Mouse (Mus musculus) frontal cortex, adult 2 months (tissue): ENCODE results near the gene Ccdc157. TPM values are rescaled to one million over a fixed set of nuclear protein-coding genes. Genes with fewer than 3 reads are reported as not detected.
"Not testable (repeated sequence)": the region's sequence is repeated elsewhere in the genome, so short reads cannot be mapped to it uniquely, and the experiment has no call there.

Experiments used
- DNase-seq, 2 experiments: peaks; one replicate each; pipeline ENCODE4 v3.0.0; 2022; ENCODE audit warnings: low spot score in 1 of 2; ENCODE audit errors: extremely low spot score in 1 of 2
- polyA plus RNA-seq: library from polyadenylated mRNA; depleted of rRNA; stranded (reverse); fragments of >200 nt; gene quantifications from 2 replicates; pipeline ENCODE4 v1.2.3, GENCODE M21; 2012; rRNA removed

Gene Ccdc157
- polyA plus RNA-seq, 1 experiment: 23.8 TPM

DNA sequence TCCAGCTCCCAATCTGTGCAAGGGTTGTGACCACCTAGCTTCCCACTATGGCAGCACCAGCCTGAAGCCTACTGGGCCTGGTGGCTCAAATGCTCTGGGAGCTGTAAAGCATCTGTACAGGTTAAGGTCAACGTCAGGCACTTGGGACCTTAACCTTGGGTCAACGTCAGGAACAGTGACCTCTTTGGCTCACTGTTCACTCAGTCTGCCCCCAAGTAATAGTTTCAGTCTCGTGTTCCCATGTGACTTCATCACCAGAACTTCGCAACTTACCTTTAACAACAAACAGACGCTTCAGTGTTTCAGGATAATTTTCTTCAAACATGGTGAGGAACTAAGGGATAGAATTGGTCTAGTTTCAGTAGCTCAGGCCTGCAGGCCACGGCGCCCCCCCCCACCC lies 51.4 kb downstream of the Ccdc157 start:
- no peak for DNase-seq

DNA sequence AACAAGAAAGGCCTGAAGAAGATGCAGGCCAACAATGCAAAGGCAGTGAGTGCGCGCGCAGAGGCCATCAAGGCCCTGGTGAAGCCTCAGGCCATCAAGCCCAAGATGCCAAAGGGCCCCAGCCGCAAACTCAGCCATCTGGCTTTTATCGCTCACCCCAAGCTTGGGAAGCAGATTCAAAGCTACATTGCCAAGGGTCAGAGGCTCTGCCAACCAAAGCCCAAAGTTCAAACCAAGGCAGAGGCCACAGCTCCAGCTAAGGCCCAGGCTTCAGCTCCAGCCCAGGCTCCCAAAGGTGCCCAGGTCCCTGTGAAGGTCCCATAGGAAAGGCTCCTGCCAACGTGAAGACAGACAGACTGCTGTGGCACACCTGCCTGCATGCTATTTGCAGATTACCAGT lies 52.2 kb downstream of the Ccdc157 start:
- DNase-seq: not testable (repeated sequence)

DNA sequence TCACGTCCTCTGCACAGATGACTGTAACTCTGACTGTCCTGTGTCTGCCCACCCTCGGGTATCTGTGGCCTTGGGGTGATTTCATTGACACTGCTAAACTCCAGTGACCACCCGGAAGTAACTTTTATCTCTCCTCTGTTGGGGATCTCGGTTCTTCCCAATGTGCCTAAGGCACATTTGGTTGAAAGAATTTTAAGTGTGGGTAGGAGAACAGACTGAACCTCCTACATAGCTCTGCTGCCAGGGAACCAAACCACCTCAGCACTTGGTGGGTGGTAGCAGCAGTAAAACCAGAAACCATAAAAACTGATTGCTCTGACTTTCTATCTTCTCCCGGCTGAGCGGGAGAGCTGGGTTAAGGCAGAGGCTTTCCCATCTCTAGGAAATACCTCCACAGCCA lies 54.6 kb downstream of the Ccdc157 start:
- peak in 1 of 2 experiments; percentile 77 for DNase-seq

DNA sequence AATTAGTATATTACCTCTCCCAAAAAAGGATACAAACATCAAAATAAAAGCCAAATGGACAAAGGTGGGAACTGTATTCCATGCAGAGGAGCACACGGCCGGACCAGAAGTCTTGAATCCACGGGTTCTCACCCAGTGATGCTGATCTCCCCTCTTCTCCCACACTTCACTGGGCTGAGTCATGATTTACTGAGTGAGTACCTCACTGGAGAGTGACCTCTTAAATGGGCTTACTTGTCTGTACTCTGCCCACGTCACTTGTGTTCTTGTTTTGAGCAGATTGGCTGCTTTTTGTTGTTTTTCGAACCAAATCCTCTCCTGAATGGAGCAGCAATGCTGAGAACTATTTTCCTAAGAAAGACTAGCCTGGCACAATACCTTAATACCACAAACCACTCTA lies 55.1 kb downstream of the Ccdc157 start:
- DNase-seq: no peak

DNA sequence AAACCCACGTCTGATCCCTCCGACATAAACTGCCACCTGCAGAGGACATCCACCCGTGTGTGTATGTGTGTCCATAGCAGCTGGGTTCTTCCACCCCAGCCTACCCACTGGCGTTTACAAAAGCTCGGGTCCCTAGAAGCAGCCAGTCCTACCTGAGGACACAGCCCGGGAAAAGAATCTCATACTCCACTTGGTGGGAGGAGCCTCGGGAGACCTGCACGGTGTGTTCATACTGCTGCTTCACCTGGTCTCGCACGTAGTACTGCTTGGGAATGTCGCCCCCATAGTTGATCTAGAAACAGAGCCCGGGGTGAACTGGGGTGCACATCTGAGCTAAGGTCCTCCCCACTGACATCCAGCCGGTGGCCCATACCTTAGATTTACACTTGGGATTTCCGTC lies 56.6 kb downstream of the Ccdc157 start:
- DNase-seq: no peak

DNA sequence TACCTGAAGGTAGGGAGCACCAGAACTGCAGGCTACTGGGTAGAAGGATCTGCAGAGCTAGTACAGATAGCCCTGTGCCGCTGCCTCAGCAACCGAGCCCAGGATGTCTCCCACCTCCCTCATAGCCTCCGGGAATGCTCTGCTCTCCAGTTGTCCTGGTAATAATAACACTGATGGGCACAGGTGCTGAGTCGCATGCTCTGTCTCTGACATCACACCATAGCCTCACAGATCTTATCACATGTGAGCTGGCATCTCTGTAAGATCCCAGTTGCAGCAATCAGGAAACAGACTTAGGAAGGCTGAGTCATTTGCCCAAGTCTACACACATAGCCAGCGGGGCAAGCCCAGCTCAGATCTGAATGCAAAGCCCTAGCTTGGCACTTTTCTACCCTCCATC lies 58.2 kb downstream of the Ccdc157 start:
- DNase-seq: no peak

DNA sequence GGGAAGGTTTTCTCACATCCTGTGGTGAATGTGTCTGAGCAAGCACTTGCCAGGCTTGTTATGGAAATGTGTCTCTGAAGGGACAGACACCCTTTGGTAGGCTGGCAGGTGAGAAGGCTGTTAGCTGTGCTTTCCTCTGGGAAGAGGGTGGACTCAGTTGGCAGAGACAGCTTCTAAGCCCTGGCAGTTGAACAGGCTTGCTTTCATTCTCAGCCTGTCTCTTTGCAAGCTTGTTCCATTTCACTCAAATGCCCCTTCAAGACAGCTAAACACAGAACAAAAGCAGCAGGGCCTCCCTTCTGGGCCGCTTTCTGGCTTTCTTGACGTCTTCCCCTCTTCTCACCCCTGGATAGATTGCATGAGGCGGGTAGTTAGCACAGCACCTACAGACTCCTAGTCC lies 60.6 kb downstream of the Ccdc157 start:
- DNase-seq: peak in 1 of 2 experiments; percentile 42

DNA sequence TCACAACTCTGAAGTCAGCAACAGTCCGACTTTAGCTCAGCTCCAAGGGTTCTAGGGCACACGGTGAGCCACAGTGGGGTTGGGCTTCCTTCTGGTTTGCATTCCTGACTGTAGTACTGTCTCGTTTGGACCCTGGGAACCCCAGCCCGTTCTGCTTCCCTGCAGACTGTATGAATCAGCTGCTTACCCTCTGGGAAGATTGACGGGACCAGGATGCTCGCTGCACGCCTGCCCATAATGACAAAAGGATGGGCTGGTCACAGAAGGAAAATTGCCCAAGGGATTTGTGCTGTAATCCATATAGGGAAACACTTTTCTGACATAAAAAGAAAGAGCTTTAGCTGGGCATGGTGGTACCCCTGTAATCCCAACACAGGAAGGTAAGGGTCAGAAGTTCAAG lies 61.3 kb downstream of the Ccdc157 start:
- DNase-seq: no peak

DNA sequence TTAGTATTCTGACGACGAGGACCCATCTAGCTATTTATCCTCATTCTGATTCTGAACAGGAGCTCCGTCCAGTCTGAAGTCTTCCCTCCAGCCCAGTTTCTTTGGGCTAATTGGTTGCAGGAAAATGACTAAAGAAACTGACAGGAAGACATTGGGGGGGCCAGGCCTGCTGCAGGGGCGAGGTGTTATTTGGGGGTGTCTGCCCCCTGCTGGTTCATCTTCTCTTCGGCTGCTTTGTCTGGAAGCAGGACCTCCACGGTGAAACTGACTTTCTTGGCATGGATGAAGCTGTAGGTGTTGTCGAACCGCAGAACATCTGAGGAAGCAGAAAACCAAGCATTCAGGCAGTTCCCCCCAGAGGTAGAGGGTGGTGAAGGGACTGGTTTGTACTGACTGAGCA lies 62.0 kb downstream of the Ccdc157 start:
- DNase-seq: no peak

DNA sequence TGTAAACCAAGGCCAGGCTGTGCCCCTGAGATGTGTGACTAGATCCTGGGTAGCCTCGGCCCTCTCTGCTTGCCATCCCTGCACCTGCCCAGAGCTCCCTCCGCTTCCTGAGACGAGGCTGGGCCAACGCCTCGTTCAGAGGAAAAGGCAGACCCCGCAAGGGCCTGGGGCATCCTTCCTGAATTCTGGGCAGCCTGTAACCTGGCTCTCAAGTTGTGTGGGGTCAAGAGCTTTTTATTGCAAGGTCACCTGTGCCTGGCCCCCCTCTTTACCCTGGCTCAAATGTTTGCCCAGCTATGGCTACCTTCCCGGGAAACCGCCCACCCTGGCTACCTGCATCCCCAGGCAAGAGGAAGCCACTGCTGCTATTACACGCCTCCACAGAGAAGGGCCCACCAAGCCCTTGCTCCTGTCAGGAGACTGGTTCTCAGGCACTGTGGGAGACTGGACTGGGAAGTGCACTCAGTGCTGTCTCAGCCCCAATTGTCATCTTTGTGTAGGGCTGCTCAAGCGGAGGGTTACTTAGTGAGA lies 62.9 kb downstream of the Ccdc157 start:
- DNase-seq: no peak

DNA sequence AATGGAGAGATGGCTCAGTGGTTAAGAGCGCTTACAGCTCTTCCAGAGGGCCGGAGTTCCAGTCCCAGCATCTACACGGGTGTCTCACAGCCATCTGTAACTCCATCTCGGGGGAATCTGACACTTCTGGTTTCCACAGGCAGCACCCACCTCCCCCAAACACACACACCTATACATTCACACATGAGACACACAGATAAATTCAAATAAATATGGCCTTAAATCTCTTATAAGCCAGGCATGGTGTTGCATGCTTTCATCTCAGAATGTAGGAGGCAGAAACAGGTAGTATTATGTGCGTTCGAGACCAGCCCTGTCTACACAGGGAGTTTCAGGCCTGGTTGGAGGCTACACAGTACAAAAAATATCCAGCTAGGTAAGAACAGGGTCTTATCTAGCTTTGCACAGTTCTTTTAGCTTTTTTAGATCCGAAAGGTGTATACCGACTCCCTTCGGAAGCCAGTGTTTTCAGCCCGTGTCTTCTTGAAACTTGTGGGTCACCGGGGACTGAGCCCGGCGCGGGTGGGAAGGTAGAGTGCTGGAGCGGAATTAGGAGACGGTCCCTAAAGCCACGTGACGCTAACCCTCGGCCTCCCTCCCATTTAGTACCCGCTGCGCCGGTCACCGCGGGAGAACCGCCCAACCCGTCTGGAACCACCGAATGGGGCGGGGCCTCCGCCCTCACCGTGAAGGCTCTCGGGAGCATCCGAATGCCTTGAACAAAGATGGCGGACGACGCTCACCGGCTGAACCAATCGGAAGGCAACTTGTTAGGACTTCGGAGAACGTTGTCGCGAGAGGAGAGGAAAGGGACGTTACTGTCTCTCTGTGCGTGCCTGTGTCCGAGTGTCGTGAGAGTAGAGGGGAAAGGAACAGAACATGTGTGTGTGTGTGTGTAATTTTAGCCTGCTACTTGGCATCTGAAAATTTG lies 63.8 kb downstream of the Ccdc157 start:
- peak; percentile 96 to 99 for DNase-seq

DNA sequence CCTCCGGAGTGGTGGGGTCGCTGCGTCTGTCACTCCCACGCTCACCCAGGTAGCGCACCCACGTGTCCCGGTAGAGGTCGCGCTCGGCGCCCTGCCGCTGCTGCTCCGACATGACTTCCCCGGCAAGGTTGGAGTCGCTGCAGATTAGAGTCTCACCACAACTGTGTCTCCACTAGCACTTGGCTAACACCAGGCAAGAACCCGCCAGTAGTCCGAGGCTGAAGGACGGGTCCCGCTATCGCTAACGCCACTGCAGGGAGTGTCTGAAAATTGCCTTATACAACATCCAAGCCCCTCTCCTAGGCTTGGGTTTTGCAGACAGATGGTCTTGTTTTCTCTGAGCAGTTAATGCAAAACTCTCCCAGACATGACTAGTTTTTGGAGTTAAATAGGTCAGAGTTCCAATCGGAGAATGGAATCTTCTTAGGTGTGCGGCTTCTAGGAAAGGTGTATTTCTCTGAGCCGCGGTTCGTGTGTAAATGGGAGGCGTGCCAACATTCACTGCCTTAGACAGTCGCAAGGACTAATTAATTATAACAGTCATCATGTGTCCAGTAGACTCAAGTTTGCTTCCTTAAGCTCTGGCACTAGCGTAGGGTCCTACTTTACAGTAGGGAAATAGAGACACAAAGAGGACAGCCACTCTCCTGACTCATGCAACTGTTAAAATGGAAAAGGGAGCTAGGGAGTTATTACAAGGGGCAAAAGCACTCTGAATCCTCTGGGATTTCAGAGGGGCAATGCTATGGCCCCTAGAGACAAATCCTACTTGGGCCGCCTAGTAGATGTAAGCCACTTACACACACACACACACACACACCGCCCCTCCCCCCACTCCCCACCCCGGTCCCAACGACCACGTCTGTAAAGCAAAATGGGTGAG lies 64.7 kb downstream of the Ccdc157 start, which contains the start of gene Mtfp1:
Gene Mtfp1 (minus strand): TSS at position 275 of the 883 bp plus-strand sequence.
- peak in 1 of 2 experiments; percentile 69 for DNase-seq

DNA sequence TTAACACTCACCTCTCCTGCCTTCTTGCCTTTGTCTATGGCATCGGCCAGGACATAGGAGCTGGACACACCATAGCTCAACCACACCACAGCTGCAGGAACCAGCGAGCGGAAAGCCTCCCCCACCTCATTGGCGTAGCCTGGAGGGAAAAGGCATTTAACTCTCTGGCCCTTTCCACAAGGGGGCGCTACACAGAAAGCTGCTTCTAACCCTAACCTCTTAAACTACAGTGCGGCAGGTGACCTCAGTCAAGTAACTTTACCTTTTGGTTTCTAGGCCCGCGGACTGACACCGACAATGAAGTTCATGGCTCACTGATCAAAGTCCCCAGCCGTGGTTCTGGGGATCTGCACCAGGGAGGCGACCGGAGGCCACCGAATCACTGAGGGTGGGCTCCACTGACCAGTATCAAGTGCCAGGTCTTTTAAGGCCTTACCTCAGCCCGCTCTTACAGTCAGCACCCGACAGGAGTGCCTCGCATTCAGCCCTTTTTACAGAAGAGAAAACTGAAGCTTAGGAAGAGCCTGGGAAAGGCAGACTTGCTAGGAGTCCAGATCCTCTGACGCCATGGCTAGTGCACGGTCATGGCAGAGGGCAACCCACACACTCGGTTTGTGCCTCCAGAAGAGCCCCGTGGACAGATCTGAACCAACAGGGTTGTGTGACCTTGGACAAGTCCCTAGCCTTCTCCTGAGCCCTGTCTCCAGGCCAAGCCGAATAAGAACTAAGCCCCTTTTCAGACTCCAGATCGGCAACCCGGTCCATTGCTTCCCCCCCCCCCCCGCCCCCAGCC lies 65.5 kb downstream of the Ccdc157 start:
- DNase-seq: peak in 1 of 2 experiments; percentile 87

DNA sequence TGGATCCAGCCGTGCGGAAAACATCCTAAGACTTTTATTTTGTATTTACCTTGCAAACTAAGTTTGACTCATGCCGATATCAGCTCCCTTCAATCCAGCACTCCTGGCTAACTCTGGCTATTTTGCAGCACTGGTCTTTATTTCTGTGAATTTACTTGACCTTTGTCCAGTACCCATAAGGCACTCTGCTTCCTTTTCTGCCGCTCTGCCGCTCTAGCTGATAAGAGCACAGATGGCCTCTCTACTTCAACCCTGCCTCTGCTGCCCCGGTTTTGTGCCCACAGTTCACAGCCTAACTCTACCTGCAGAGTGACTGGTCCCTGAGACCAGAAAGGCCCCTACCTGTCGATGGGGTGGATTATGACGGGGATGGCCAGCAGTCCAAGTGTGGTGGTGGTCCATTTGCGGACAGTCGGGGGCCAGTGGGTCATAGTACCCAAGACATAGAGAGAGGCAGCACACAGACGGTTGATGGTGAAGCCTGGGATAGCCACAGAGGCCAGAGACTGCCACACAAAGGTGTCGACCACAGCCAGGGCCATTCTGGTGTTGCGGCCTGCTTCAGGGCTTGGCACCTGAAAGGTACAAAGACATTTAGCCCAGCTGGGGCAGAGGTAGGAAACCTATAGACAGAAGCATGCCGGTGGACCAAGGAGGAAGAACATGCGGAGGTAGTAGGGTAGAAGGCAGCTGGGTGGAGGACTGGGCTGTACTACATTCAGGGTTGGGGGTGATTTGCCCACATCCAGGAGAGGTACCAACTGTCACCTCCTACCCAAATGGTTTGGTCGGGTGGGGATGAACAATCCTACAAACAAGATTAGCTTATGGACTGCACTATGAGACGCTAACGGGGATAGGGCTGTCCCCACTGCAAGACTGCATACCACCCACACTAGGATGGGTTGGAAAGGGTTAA lies 66.4 kb downstream of the Ccdc157 start:
- no peak for DNase-seq

Other genes with a start within 250 kb of the Ccdc157 start
- 23.9 and 24.0 TPM in 2 replicates for gene Slc35e4, start 245.6 kb downstream of the Ccdc157 start, polyA plus RNA-seq
- gene Tcn2, start 228.1 kb downstream of the Ccdc157 start, polyA plus RNA-seq: 33.2 and 39.2 TPM in 2 replicates
- gene Pes1, start 196.3 kb downstream of the Ccdc157 start, polyA plus RNA-seq: 34.4 and 36.9 TPM in 2 replicates
- 0.06 TPM in 1 of 2 replicates, not detected in the other for gene 4930556J24Rik, start 183.5 kb downstream of the Ccdc157 start, polyA plus RNA-seq
- 25.5 and 26.8 TPM in 2 replicates for gene Gal3st1, start 176.7 kb downstream of the Ccdc157 start, polyA plus RNA-seq
- 0.08 and 0.30 TPM in 2 replicates for gene Sec14l4, start 128.8 kb downstream of the Ccdc157 start, polyA plus RNA-seq
- 0.40 and 2.2 TPM in 2 replicates for gene Sec14l3, start 95.5 kb downstream of the Ccdc157 start, polyA plus RNA-seq
- 112 and 119 TPM in 2 replicates for gene Mtfp1, start 64.8 kb downstream of the Ccdc157 start, polyA plus RNA-seq
- 41.8 and 43.0 TPM in 2 replicates for gene Sec14l2, start 36.9 kb downstream of the Ccdc157 start, polyA plus RNA-seq
- 47.6 and 48.7 TPM in 2 replicates for gene Rnf215, start 25.1 kb downstream of the Ccdc157 start, polyA plus RNA-seq
- 45.6 and 49.0 TPM in 2 replicates for gene Sf3a1, start 57 bp upstream of the Ccdc157 start, polyA plus RNA-seq
- 56.4 and 59.0 TPM in 2 replicates for gene Tbc1d10a, start 26.5 kb upstream of the Ccdc157 start, polyA plus RNA-seq
- 4.5 and 5.2 TPM in 2 replicates for gene Castor1, start 57.9 kb upstream of the Ccdc157 start, polyA plus RNA-seq
- gene Osm, start 76.1 kb upstream of the Ccdc157 start, polyA plus RNA-seq: 0.08 and 0.18 TPM in 2 replicates
- 0.36 TPM in 2 replicates for gene Lif, start 97.3 kb upstream of the Ccdc157 start, polyA plus RNA-seq